Mouse (Mus musculus): ENCODE measurements around the gene 1600002K03Rik.

DNA sequence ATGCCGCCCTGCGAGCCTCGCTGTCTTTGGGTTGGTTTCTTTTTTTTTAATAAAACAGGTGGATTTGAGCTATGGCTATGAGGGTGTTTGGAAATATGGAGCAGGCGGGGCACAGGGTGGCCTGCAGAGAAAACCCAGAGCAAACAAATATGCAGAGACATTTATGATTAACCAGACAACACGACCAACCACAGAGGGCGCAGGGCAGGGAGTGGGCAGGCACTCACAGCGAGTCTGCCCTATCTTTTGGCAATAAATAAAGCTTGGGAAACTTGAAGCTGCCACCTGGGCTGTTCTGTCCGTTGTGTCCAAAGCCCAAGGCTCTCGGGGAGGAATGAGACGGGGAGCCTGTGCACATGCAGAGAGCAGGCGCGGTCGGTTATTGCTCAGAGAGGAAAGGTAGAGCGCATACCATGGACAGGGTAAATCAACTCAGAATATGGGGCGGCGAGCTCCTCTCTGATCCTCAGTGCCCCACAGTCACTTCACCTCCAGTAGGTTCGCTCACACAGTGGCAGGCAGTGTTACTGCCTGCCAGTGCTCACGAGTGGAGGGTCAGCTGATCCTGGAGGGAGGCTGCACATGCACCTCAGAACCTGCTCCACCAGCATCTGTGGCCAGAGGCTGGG lies 42.2 kb upstream of the 1600002K03Rik start:
- no peak for TF ChIP-seq CTCF (IDR thresholded peaks at IDR 0.05; ENCODE audit: borderline replicate concordance, insufficient read depth, low read length)
- TF ChIP-seq POLR2A (IDR thresholded peaks at IDR 0.05; ENCODE audit: low read depth, low read length) = no peak; the same call in 1 of the 2 replicates

Data from embryonic fibroblast, embryonic 13.5 days (primary cell).